ENCODE assay signal across 26 mouse cellular contexts in genomic region chr2:31883061-31883460, GRCm38 (mm10). TPM values are rescaled to one million over a fixed set of nuclear protein-coding genes. Genes with fewer than 3 reads are reported as not detected.
"Had no signal": no experiment of that assay in that cellular context is flagged by ENCODE, and none has a peak within 500 bp of the region (broad histone marks: within the 10 kb centered on the region; RNA-seq: fewer than 3 reads in every experiment).

No protein-coding gene starts in this region.

- DNase-seq: forebrain, postnatal 0 days; gastrocnemius, postnatal 14 days; gastrocnemius, postnatal 36 days; heart, adult 11 months; heart, adult 2 months; heart, postnatal 4 days; kidney, adult 18-20 months; kidney, adult 8-10 months; kidney, postnatal 10 days; kidney, postnatal 25 days; kidney, postnatal 4 days had no signal

- H3K4me3 ChIP-seq: heart, adult 2 months; heart, embryonic 13.5 days; heart, embryonic 15.5 days; hindbrain, embryonic 10.5 days; hindbrain, embryonic 12.5 days; intestine, embryonic 15.5 days; layer of hippocampus, adult 2 months; left cerebral cortex, adult 2 months; limb, embryonic 10.5 days; limb, embryonic 12.5 days had no signal

- H3K9ac ChIP-seq: forebrain, postnatal 0 days; heart, embryonic 13.5 days; heart, embryonic 15.5 days; hindbrain, embryonic 12.5 days; hindbrain, embryonic 14.5 days; intestine, embryonic 15.5 days; limb, embryonic 12.5 days had no signal

- H3K36me3 ChIP-seq: heart, embryonic 13.5 days; heart, embryonic 15.5 days; hindbrain, embryonic 10.5 days; hindbrain, embryonic 12.5 days; intestine, embryonic 15.5 days; limb, embryonic 10.5 days; limb, embryonic 12.5 days had no signal

- H3K9me3 ChIP-seq: heart, embryonic 13.5 days; heart, embryonic 15.5 days; hindbrain, embryonic 10.5 days; hindbrain, embryonic 12.5 days; intestine, embryonic 15.5 days; limb, embryonic 10.5 days; limb, embryonic 12.5 days had no signal

- ATAC-seq: forebrain, postnatal 0 days; hindbrain, embryonic 16.5 days; inflammation-experienced regulatory T-cells, adult 6 months; intestine, embryonic 15.5 days; intestine, postnatal 0 days had no signal

- H3K4me2 ChIP-seq: heart, embryonic 11.5 days; heart, embryonic 13.5 days; heart, embryonic 15.5 days; hindbrain, embryonic 12.5 days; hindbrain, embryonic 14.5 days; intestine, embryonic 15.5 days; limb, embryonic 12.5 days had no signal

- H3K27ac ChIP-seq: heart, adult 2 months; heart, embryonic 13.5 days; heart, embryonic 15.5 days; hindbrain, embryonic 10.5 days; hindbrain, embryonic 12.5 days; hindbrain, embryonic 14.5 days; intestine, embryonic 15.5 days; layer of hippocampus, adult 2 months; left cerebral cortex, adult 2 months; limb, embryonic 10.5 days; limb, embryonic 12.5 days had no signal

RNA-seq across cellular contexts. Expression of gene Lamc3, which starts 4.0 kb away (rescaled TPM):
- polyA plus RNA-seq: inflammation-experienced regulatory T-cells, adult 6 months had no signal

RNA-seq across cellular contexts. Expression of gene Fibcd1, which starts 37.3 kb away (rescaled TPM):
- polyA plus RNA-seq: heart, adult 2 months; heart, embryonic 11.5 days; heart, embryonic 13.5 days; heart, embryonic 15.5 days; heart, postnatal 0 days had no signal
